Mouse (Mus musculus): Measurements from ENCODE around the gene Cxcl3.
A peak's percentile ranks its signal among the peaks of the same experiment; 100 is the strongest.

The Cxcl3 gene

GRCm38 (mm10) chr5:90785659-90786588, at the start of gene Cxcl3:
Gene Cxcl3 (plus strand): TSS chr5:90786103.
- peak; percentile 32 for DNase-seq

- DNase-seq, result no peak
These were observed 43.9 kb upstream of the Cxcl3 start for GRCm38 (mm10) chr5:90742029-90742428.

DNA sequence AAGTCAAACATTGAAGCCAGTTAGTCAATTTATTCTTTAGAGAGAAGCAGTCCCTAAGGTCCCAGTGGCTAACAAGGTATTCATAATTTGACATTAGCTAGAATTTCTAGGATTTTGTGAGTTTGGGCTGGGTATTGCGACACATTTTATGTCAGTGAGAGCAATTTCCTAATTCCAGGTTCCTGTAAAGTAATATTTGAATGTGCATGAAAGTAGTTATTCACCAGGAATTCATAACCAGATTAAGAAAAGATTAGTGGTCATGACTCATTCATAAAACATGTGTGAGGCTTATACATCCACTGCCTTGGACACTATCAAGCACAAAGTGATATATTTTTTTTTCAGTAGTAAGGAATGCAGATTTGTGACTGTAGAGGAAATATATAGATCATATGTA, 32.0 kb upstream of the Cxcl3 start:
- DNase-seq, result no peak

GRCm38 (mm10) chr5:90758020-90758605, 27.8 kb upstream of the Cxcl3 start:
- peak; percentile 28 for DNase-seq

DNA sequence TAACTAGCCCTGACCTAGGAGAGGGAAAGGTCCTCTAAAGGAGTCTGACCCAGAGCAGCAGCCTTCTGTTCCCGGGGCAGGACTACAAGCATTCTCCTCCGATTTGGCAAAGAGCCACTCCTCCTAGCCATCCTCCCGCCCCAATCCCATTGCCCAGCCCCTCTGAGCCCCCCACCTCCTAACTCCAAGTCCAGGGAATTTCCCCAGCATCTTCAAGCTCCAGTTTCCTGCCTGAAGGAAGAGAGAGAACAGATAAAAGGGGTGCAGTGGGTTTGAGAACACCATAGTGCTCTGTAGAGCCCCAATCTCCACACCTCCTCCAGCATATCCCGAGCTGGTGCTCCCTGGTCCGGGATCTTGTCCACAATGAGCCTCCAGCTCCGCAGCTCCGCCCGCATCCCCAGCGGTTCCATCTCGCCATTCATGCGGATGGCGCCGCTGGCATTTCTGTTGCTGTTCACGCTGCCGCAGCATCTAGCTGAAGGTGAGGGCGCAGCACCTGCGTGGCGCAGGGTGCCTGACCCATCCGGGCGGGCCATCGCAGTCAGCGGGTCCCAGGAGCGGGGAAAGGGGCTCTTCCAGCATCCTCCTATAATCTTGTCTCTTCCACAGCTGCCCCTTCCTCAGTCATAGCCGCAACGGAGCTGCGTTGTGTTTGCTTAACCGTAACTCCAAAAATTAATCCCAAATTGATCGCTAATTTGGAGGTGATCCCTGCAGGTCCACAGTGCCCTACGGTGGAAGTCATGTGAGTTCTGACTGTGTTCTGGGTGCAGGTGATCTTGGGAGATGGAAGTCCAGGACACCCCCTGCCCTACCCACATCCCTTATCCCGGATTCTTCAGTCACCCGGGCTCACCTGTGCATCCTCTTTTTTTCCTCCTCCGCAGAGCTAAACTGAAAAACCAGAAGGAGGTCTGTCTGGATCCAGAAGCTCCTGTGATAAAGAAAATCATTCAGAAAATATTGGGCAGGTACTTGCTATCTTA, 26.5 kb upstream of the Cxcl3 start, which contains the start of gene Cxcl5:
Gene Cxcl5, plus strand, starts transcription at position 284 of the 989 bp plus-strand sequence.
- no peak for DNase-seq

DNA sequence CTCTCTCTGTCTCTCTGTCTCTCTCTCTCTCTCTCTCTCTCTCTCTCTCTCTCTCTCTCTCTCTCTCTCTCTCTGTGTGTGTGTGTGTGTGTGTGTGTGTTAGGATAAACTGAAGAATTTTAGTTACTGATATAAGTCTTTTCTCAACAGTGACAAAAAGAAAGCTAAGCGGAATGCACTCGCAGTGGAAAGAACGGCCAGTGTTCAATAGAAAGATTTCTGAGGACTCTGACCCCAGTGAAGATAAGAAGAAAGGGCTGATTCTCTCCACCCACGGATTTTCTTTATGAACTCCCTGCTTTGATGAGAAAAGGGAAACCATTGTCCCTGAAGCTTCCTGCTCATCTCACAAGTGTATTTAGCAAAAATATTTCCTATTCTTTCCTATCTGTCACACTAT, 25.6 kb upstream of the Cxcl3 start:
- DNase-seq, result no peak

- no peak for DNase-seq
These were observed 25.1 kb upstream of the Cxcl3 start for GRCm38 (mm10) chr5:90760844-90761243.

- DNase-seq, result no peak
These were observed 24.1 kb upstream of the Cxcl3 start for GRCm38 (mm10) chr5:90761834-90762233.

DNA sequence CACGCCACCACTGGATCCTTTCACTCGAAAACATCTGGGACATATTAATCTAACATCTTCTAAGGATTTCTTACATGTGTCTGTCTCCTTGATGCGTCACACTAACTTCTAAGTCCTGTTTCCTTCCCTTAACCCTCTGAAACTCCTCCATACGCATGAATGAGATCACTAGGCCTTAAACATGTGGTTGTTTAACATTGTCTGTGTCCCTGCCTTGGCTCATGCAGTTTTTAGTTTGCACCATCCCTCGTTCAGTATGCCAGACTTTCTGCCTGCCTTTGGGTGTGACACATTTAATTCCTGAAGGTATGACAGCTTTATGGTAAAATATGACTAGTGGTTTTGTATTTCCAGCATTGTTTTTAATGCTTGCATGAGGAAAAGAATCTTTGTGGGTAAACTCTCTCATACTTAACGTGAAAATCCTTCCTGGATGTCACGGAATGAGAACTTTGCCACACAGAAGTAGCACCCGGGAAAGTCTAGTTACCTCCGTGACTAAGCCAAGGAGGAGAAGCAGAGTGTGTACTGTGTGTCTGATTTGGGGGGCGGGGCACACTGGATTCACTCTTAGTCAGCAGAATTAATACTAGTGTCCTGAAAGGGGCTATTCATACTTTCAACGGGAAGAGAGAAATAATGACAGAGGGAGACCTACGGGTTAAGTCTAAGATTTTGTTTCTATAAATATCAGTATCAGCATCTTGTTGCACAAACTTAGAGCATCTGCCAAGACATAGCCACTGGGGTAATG, 21.8 kb upstream of the Cxcl3 start:
- no peak for DNase-seq

GRCm38 (mm10) chr5:90765821-90766606, 19.9 kb upstream of the Cxcl3 start:
- no peak for DNase-seq

- DNase-seq, result no peak
These were observed 17.7 kb upstream of the Cxcl3 start, which contains the start of gene Ppbp for GRCm38 (mm10) chr5:90768218-90768617. Gene Ppbp (plus strand): TSS chr5:90768518.

DNA sequence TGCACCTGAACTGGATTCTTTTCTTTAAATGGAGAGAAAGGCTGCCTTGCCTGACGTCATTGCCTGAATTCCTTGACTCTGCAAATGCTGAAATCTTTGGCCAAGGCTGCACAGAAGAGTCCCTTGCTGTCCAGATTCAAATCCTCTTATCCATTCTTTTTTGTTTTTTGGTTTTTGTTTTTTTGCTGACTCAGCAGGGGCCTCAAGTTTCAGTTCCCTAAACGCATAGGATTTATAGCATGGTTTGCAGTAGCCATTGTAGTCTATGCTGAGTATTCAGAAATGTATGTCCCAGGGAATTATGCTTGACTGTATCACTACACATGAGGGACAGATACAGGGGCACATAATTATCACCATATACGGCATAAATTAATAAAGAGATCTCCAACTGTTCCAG, 14.5 kb upstream of the Cxcl3 start:
- DNase-seq, result no peak

GRCm38 (mm10) chr5:90771880-90772653, 13.8 kb upstream of the Cxcl3 start, which contains the start of gene Pf4:
Gene Pf4 (plus strand): TSS chr5:90772435.
- DNase-seq, result peak; percentile 44

- no peak for DNase-seq
These were observed 10.3 kb upstream of the Cxcl3 start for GRCm38 (mm10) chr5:90775562-90775961.

GRCm38 (mm10) chr5:90777621-90778020, 8.3 kb upstream of the Cxcl3 start:
- DNase-seq, result no peak

- no peak for DNase-seq
These were observed 7.0 kb upstream of the Cxcl3 start for GRCm38 (mm10) chr5:90778856-90779255.

- DNase-seq, result no peak
These were observed 2.2 kb upstream of the Cxcl3 start for GRCm38 (mm10) chr5:90783697-90784096.

DNA sequence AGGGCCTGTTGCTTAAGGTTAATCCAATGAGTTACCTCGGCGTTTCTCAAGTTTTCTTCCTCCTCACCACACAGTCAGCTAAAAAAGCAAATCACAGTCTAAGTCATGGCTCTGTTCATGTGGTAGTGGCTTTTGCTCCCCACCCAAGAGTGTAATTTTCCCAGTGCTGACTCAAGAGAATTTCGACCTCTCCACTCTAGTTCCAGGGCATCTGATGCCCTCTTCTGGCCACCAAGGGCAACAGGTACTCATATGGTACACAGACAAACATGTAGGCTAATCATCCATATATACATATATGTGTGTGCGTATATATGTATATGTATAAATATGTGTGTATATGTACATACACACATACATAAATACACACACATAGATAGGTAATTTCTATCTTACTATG, 2.2 kb downstream of the Cxcl3 start:
- no peak for DNase-seq

GRCm38 (mm10) chr5:90789306-90790073, 3.6 kb downstream of the Cxcl3 start:
- no peak for DNase-seq

Measured in lung, postnatal 10 days (tissue).